ENCODE assay signal across 8 mouse cellular contexts in the genomic region with DNA sequence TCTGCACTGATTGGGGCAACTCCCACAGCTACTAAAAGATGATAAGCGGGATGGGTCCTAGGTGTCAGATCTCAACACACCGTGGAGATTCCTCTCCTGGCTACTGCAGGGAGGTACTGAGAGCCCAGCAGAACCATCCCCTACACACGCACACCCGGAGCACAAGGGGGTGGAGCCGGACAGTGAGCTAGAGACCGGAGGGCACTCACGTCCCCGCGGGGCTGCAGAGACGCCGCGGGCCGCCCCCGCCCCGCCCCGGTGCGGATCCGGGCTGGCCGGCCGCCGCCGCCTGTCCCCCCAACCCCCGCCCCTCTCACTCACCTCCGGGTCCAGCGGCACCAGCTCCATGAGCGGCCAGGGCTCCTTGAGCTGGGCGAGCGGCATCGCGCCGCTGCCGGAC. TPM values are rescaled to one million over a fixed set of nuclear protein-coding genes. Genes with fewer than 3 reads are reported as not detected.
DNase-seq lines count a peak whose midpoint lies in the region; ATAC-seq and TF ChIP-seq lines count a peak whose summit lies in the region.

No protein-coding gene starts in this region.

- in situ Hi-C loops in Patski (cut with MboI; ENCODE audit: low pct_unique_long_range_greater_than_20kb), result no loop called here

- no peaks in the 10 kb centered on the region for H3K27me3 ChIP-seq in Patski
- no peaks in the 10 kb centered on the region for H3K27me3 ChIP-seq in embryonic facial prominence, embryonic 13.5 days
- no peaks in the 10 kb centered on the region for H3K27me3 ChIP-seq in hindbrain, embryonic 16.5 days (replicated peaks; ENCODE audit: control insufficient read depth, insufficient read depth, low read length)
- peaks cover 27% of the 10 kb centered on the region for H3K27me3 ChIP-seq in liver, embryonic 16.5 days (ENCODE audit: control insufficient read depth, insufficient read depth, low read depth, low read length)
- no peaks in the 10 kb centered on the region; the same call in 1 of the 2 replicates for H3K27me3 ChIP-seq in splenic B cell, adult 2 months (ENCODE audit: control insufficient read depth, insufficient read depth, low read length, poor library complexity, severe bottlenecking)

- DNase-seq in frontal cortex, postnatal 10 days (ENCODE audit: low spot score in 2 of 2), result no peak
- no peak for DNase-seq in Patski (ENCODE audit: low read depth, low spot score)
- peak; percentile 45 for DNase-seq in splenic B cell, adult 2 months (ENCODE audit: low read depth, low spot score)
- DNase-seq in spleen, postnatal 14 days (ENCODE audit: low spot score in 2 of 2), result no peak

- H3K36me3 ChIP-seq in embryonic facial prominence, embryonic 13.5 days, result no peaks in the 10 kb centered on the region
- no peaks in the 10 kb centered on the region for H3K36me3 ChIP-seq in hindbrain, embryonic 16.5 days (ENCODE audit: control insufficient read depth, insufficient read depth, low read length)
- H3K36me3 ChIP-seq in liver, embryonic 16.5 days (ENCODE audit: control insufficient read depth, insufficient read depth), result no peaks in the 10 kb centered on the region
- H3K36me3 ChIP-seq in splenic B cell, adult 2 months (ENCODE audit: control insufficient read depth, insufficient read depth, low read length, poor library complexity, severe bottlenecking), result no peaks in the 10 kb centered on the region

- CTCF ChIA-PET in Patski (lab: Charles Lee), result interaction anchor here (1.3 kb wide), 2 partner anchors 9 to 24 kb away, joined by 3 read pairs; no protein-coding TSS in a partner anchor

- H3K9me3 ChIP-seq in embryonic facial prominence, embryonic 13.5 days, result no peaks in the 10 kb centered on the region
- no peaks in the 10 kb centered on the region for H3K9me3 ChIP-seq in hindbrain, embryonic 16.5 days (ENCODE audit: control insufficient read depth, low read length)
- H3K9me3 ChIP-seq in liver, embryonic 16.5 days (replicated peaks; ENCODE audit: control insufficient read depth, low read length), result no peaks in the 10 kb centered on the region

- peak overlapping the region; percentile 91 for H3K9ac ChIP-seq in embryonic facial prominence, embryonic 13.5 days
- H3K9ac ChIP-seq in hindbrain, embryonic 16.5 days (ENCODE audit: low read depth, low read length), result peak overlapping the region; percentile 91
- H3K9ac ChIP-seq in liver, embryonic 16.5 days (ENCODE audit: low read depth, low read length), result peak overlapping the region; percentile 65

- ATAC-seq in frontal cortex, adult (ENCODE audit: low TSS enrichment), result peak; percentile 44; the same call in 1 of the 2 replicates
- ATAC-seq in Patski, result peak; percentile 49
- peak; percentile 8; the same call in 1 of the 2 replicates for ATAC-seq in embryonic facial prominence, embryonic 13.5 days (ENCODE audit: insufficient number of reproducible peaks, insufficient read depth, low FRiP score, low TSS enrichment, low read depth)
- peak; percentile 70 for ATAC-seq in hindbrain, embryonic 16.5 days
- ATAC-seq in liver, embryonic 16.5 days (ENCODE audit: low read depth), result peak; percentile 55

- peak overlapping the region; percentile 91 for H3K4me2 ChIP-seq in embryonic facial prominence, embryonic 13.5 days
- H3K4me2 ChIP-seq in hindbrain, embryonic 16.5 days (ENCODE audit: low read length), result peak overlapping the region; percentile 94
- peak overlapping the region; percentile 89 for H3K4me2 ChIP-seq in liver, embryonic 16.5 days (ENCODE audit: low read depth, low read length)

- WGBS in embryonic facial prominence, embryonic 13.5 days, result 0% methylated on average over 14 of the region's 32 CpGs
- under 1% methylated on average over 27 of the region's 32 CpGs for WGBS in hindbrain, embryonic 16.5 days
- WGBS in liver, embryonic 16.5 days (ENCODE audit: insufficient replicate concordance), result 0% methylated on average over 24 of the region's 32 CpGs

- H3K27ac ChIP-seq in embryonic facial prominence, embryonic 13.5 days, result peak overlapping the region; percentile 92
- H3K27ac ChIP-seq in hindbrain, embryonic 16.5 days (ENCODE audit: low read depth, low read length), result peak overlapping the region; percentile 49
- peak overlapping the region; percentile 20; the same call in 1 of the 2 replicates for H3K27ac ChIP-seq in liver, embryonic 16.5 days (ENCODE audit: low read length)

- POLR2A ChIA-PET in Patski (lab: Charles Lee), result interaction anchor here (1.0 to 2.2 kb wide), 2 partner anchors 23 to 24 kb away, joined by 3 to 6 read pairs; no protein-coding TSS in a partner anchor

- no peak for TF ChIP-seq CTCF in Patski (IDR thresholded peaks at IDR 0.05)

- H3K4me1 ChIP-seq in embryonic facial prominence, embryonic 13.5 days, result peaks cover 28% of the 10 kb centered on the region
- peaks cover 17% of the 10 kb centered on the region for H3K4me1 ChIP-seq in hindbrain, embryonic 16.5 days (ENCODE audit: control insufficient read depth, insufficient read depth, low read depth, low read length)
- peaks cover 12% of the 10 kb centered on the region for H3K4me1 ChIP-seq in liver, embryonic 16.5 days (ENCODE audit: control insufficient read depth, low read depth, low read length)

- H3K4me3 ChIP-seq in embryonic facial prominence, embryonic 13.5 days, result peak overlapping the region; percentile 89
- H3K4me3 ChIP-seq in hindbrain, embryonic 16.5 days (ENCODE audit: low read length), result peak overlapping the region; percentile 87
- peak overlapping the region; percentile 68 for H3K4me3 ChIP-seq in liver, embryonic 16.5 days (ENCODE audit: low read depth, low read length)

RNA-seq across cellular contexts. Expression of gene Rps6ka1, which starts 0.3 kb away (rescaled TPM):
- polyA plus RNA-seq in Patski (2021), result 58.1 TPM
- polyA plus RNA-seq in embryonic facial prominence, embryonic 13.5 days (2015; fragmentation: Nextera tagmentation; extraction: Ambion mirVana), result 40.7 and 41.5 TPM in 2 replicates
- 25.7 and 28.2 TPM in 2 replicates for polyA plus RNA-seq in hindbrain, embryonic 16.5 days (2015; fragmentation: Nextera tagmentation; extraction: Ambion mirVana)
- polyA plus RNA-seq in liver, embryonic 16.5 days (2015; fragmentation: Nextera tagmentation; extraction: Ambion mirVana), result 69.9 and 79.4 TPM in 2 replicates

Comparison
In these comparisons a context has a peak if more than half of its experiments do, and no peak if none do; other contexts are left out.
1. ATAC-seq: peak in every context shown above with its lines; median percentile 70 in hindbrain, embryonic 16.5 days; 55 in liver, embryonic 16.5 days; 49 in Patski; 44 in frontal cortex, adult; 8 in embryonic facial prominence, embryonic 13.5 days.
2. H3K27ac ChIP-seq: peak in every context shown above with its lines; median percentile 92 in embryonic facial prominence, embryonic 13.5 days; 49 in hindbrain, embryonic 16.5 days; 20 in liver, embryonic 16.5 days.